Comparison of ENCODE assay signal across 8 mouse cellular contexts in genomic region chr5:123670800-123671472, GRCm38 (mm10). TPM values are rescaled to one million over a fixed set of nuclear protein-coding genes. Genes with fewer than 3 reads are reported as not detected.
A peak's percentile ranks its signal among the peaks of the same experiment; 100 is the strongest.
DNase-seq lines count a peak whose midpoint lies in the region; ATAC-seq lines count a peak whose summit lies in the region.

No protein-coding gene starts in this region.

- peak overlapping the region; percentile 31 for H3K4me3 ChIP-seq in macrophage (ENCODE audit: inconsistent target)

- intact Hi-C loops in gastrocnemius, postnatal 14 days (cut with DNase I; ENCODE audit: low total_unique reads) = no loop called here

- no peaks in the 10 kb centered on the region for H3K36me3 ChIP-seq in macrophage (ENCODE audit: inconsistent target)

- H3K79me2 ChIP-seq in macrophage (ENCODE audit: inconsistent target) = peaks cover 100% of the 10 kb centered on the region

- DNase-seq in gastrocnemius, adult 18-20 months (ENCODE audit: low spot score) = peak; percentile 88
- DNase-seq in gastrocnemius, postnatal 4 days (ENCODE audit: low spot score in 2 of 2) = no peak
- DNase-seq in NIH3T3 (ENCODE audit: low read depth) = peak; percentile 37
- DNase-seq in gastrocnemius, postnatal 14 days = peak; percentile 29
- DNase-seq in kidney, adult 18-20 months = peak; percentile 42
- no peak for DNase-seq in left cerebral cortex, adult 8-10 months (ENCODE audit: low spot score in 2 of 2)

- no peak for ATAC-seq in activated CD4-positive, CD25-positive, alpha-beta regulatory T cell, adult 4 months

- 6% methylated on average over 14 of the region's 14 CpGs for WGBS in macrophage (ENCODE audit: missing documents)

- H3K27ac ChIP-seq in macrophage = peak overlapping the region; percentile 43

RNA-seq across cellular contexts. Expression of gene Clip1, which starts 13.5 kb away (rescaled TPM):
- 100 to 1,000 TPM; 326 to 336 TPM for total RNA-seq in gastrocnemius, adult 18-20 months (2021)
- 10 to 100 TPM; 79.5 to 94.5 TPM for total RNA-seq in gastrocnemius, postnatal 4 days (2021)
- 100 to 1,000 TPM; 122 TPM for total RNA-seq in gastrocnemius, postnatal 14 days (2021)
- total RNA-seq in macrophage (2018; cell fraction: chromatin; rRNA removed) = 100 to 1,000 TPM in 24 of 26 experiments, 10 to 100 TPM in 2; 67.9 to 242 (median 166) TPM
- 10 to 100 TPM; 39.8 to 66.1 (median 53.8) TPM for total RNA-seq in macrophage (2018; cell fraction: cytosol; rRNA removed)
- 100 to 1,000 TPM in 10 of 26 experiments, 10 to 100 TPM in 16; 58.0 to 166 (median 93.6) TPM for total RNA-seq in macrophage (2018; cell fraction: nucleus; rRNA removed)
- polyA plus RNA-seq in macrophage (2018) = 40.2 to 65.1 TPM (median 40.4 TPM) in 3 replicates
- polyA plus RNA-seq in activated CD4-positive, CD25-positive, alpha-beta regulatory T cell, adult 4 months (2017; shearing (Covaris generic)) = 10 to 100 TPM; 43.3 to 49.8 TPM
- total RNA-seq in left cerebral cortex, adult 8-10 months (2022) = 100 to 1,000 TPM; 113 to 125 (median 122) TPM

RNA-seq across cellular contexts. Expression of gene Zcchc8, which starts 50.0 kb away (rescaled TPM):
- total RNA-seq in gastrocnemius, adult 18-20 months (2021) = 10 to 100 TPM; 16.2 to 18.0 TPM
- 10 to 100 TPM; 42.8 to 50.7 TPM for total RNA-seq in gastrocnemius, postnatal 4 days (2021)
- total RNA-seq in gastrocnemius, postnatal 14 days (2021) = 10 to 100 TPM; 20.3 to 23.8 TPM
- total RNA-seq in macrophage (2018; cell fraction: chromatin; rRNA removed) = 100 to 1,000 TPM in 22 of 26 experiments, 10 to 100 TPM in 4; 75.4 to 223 (median 154) TPM
- total RNA-seq in macrophage (2018; cell fraction: cytosol; rRNA removed) = 10 to 100 TPM; 11.2 to 32.0 (median 20.7) TPM
- total RNA-seq in macrophage (2018; cell fraction: nucleus; rRNA removed) = 100 to 1,000 TPM in 7 of 26 experiments, 10 to 100 TPM in 19; 45.3 to 136 (median 77.2) TPM
- 25.4 to 34.6 TPM (median 29.5 TPM) in 3 replicates for polyA plus RNA-seq in macrophage (2018)
- polyA plus RNA-seq in activated CD4-positive, CD25-positive, alpha-beta regulatory T cell, adult 4 months (2017; shearing (Covaris generic)) = 10 to 100 TPM; 55.2 to 55.4 TPM
- total RNA-seq in left cerebral cortex, adult 8-10 months (2022) = 10 to 100 TPM; 30.4 to 48.8 (median 44.5) TPM

Comparison
In these comparisons a context has a peak if more than half of its experiments do, and no peak if none do; other contexts are left out.
1. DNase-seq: peak in gastrocnemius, adult 18-20 months (single experiment), NIH3T3 (single experiment), gastrocnemius, postnatal 14 days (single experiment) and kidney, adult 18-20 months (single experiment); none in gastrocnemius, postnatal 4 days (0 of 2) and left cerebral cortex, adult 8-10 months (0 of 2).